Mouse (Mus musculus): ENCODE measurements around the gene Prps2. TPM values are rescaled to one million over a fixed set of nuclear protein-coding genes. Genes with fewer than 3 reads are reported as not detected.
"Not testable (repeated sequence)": the region's sequence is repeated elsewhere in the genome, so short reads cannot be mapped to it uniquely, and the experiment has no call there.

The Prps2 gene
- polyA plus RNA-seq (2014; fragmentation: Nextera tagmentation; extraction: Ambion mirVana), result 21.4 and 25.9 TPM in 2 replicates

DNA sequence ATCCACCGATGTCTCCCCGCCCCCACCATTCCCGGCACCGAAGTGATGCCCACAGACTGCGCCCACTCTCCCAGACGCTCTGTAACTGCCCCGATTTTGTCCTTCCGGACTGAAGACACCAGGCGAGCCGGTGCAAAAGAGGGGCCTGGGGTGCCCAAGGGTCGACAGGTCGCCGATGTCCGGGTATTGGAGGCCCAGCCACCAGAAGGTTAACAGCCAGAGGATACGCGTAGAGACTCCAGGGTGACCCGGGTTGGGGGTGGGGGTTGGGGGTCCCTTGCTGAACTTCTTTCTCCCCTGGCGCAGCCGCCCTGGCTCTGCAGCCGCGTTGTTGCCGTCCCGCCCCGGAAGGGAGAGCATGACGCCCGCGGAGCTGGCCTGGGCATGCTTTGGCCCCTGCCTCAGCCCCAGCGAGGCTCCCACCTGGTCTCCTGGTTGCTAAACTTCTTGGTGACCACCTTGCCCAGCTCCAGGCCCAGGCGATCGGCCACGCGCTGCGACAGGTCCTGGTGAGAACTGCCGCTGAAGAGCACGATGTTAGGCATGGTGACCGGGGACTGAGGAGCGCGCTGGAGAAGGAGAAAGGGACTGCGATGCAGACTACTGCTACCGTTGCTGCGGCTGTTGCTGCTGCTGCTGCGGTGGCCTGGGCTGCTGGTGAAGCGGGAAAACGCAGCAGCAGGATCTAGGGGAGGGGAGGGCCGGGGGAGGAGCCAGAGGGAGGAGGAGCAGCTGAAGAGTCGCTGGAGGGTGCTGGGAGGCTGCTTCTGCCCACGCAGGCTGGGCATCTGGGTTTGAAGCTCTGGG lies at the start of gene Prps2:
Prps2 (minus strand) TSS at position 703 of the 807 bp plus-strand sequence.
- Histone ChIP-seq H3K4me2 (ENCODE audit: low read depth, low read length, severe bottlenecking) (peak within 1 kb of the TSS; percentile 50), H3K36me3 (ENCODE audit: control insufficient read depth, insufficient read depth, low read length) (no peaks in the 10 kb centered on the region), H3K4me1 (replicated peaks; ENCODE audit: control insufficient read depth, insufficient read depth, low read length) (no peaks in the 10 kb centered on the region), H3K9me3 (ENCODE audit: control insufficient read depth, low read length) (no peaks in the 10 kb centered on the region), H3K27me3 (ENCODE audit: control insufficient read depth, insufficient read depth, low read length) (peaks cover 11% of the 10 kb centered on the region; the same call in 1 of the 2 replicates), H3K4me3 (ENCODE audit: low read depth, low read length) (peak within 1 kb of the TSS; percentile 49), H3K9ac (ENCODE audit: low read length) (peak within 1 kb of the TSS; percentile 66), H3K27ac (ENCODE audit: low read depth, low read length) (no peak within 1 kb of the TSS)
- 22% methylated on average over 42 of the region's 47 CpGs for WGBS
- DNase-seq (ENCODE audit: low spot score) (peak; percentile 78), ATAC-seq (replicated peaks; ENCODE audit: low FRiP score) (peak; percentile 93)

DNA sequence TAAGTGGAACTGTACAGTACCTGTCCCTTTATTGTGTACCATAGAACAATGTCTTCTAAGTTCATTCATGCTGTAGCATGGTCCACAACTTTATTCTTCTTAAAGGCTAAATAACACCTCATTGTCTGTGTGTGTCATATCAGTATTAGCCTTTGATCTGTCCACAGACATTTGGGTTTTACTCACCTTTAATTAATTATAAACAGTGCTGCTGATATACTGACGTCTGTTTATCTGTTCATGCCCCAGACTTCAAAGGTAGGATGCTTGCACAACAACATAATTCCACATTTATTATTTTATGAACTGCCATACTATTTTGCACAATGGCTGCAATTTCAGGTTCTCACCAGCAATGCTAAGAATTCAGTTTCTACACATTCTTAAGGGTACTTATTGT lies 35.1 kb upstream of the Prps2 start:
- WGBS, result 67% methylated on average over 1 of the region's 1 CpGs
- H3K27me3 ChIP-seq (ENCODE audit: control insufficient read depth, insufficient read depth, low read length), result no peaks in the 10 kb centered on the region; the same call in 1 of the 2 replicates

DNA sequence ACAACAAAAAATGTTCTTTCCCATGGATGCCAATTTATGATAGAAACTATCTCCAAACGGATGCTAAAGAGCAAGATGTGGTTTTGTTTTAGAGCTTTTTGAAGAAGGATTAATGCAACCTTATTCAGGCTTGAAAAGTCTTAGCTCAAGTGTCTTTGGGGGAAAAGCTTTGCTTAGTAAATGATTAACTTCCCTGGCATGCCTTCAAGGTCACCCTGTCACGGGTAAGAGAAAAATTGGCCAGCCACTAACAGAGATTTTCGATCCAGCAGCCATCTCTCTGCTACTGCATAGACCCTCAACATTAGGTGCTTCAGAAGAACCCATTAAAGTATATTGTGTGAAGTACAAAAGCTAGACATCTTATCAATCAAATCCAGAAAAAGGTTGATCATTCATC lies 12.4 kb upstream of the Prps2 start:
- Histone ChIP-seq H3K4me3 (ENCODE audit: low read depth, low read length) (no peak overlapping the region), H3K9ac (ENCODE audit: low read length) (no peak overlapping the region), H3K4me2 (ENCODE audit: low read depth, low read length, severe bottlenecking) (no peak overlapping the region), H3K9me3 (ENCODE audit: control insufficient read depth, low read length) (no peaks in the 10 kb centered on the region), H3K36me3 (ENCODE audit: control insufficient read depth, insufficient read depth, low read length) (no peaks in the 10 kb centered on the region), H3K27me3 (ENCODE audit: control insufficient read depth, insufficient read depth, low read length) (peaks cover 8% of the 10 kb centered on the region; the same call in 1 of the 2 replicates), H3K27ac (ENCODE audit: low read depth, low read length) (no peak overlapping the region), H3K4me1 (replicated peaks; ENCODE audit: control insufficient read depth, insufficient read depth, low read length) (no peaks in the 10 kb centered on the region)
- WGBS, result 66% methylated on average over 3 of the region's 3 CpGs
- ATAC-seq (replicated peaks; ENCODE audit: low FRiP score) (no peak), DNase-seq (ENCODE audit: low spot score) (no peak)

More for the DNA sequence above, 35.1 kb upstream of the Prps2 start:
- DNase-seq (ENCODE audit: low spot score), result no peak
- ATAC-seq (replicated peaks; ENCODE audit: low FRiP score), result no peak
- no peaks in the 10 kb centered on the region for H3K4me1 ChIP-seq (replicated peaks; ENCODE audit: control insufficient read depth, insufficient read depth, low read length)
- H3K9me3 ChIP-seq (ENCODE audit: control insufficient read depth, low read length), result no peaks in the 10 kb centered on the region
- no peak overlapping the region for H3K9ac ChIP-seq (ENCODE audit: low read length)
- no peak overlapping the region for H3K27ac ChIP-seq (ENCODE audit: low read depth, low read length)
- no peaks in the 10 kb centered on the region for H3K36me3 ChIP-seq (ENCODE audit: control insufficient read depth, insufficient read depth, low read length)
- H3K4me3 ChIP-seq (ENCODE audit: low read depth, low read length), result no peak overlapping the region
- H3K4me2 ChIP-seq (ENCODE audit: low read depth, low read length, severe bottlenecking), result no peak overlapping the region

DNA sequence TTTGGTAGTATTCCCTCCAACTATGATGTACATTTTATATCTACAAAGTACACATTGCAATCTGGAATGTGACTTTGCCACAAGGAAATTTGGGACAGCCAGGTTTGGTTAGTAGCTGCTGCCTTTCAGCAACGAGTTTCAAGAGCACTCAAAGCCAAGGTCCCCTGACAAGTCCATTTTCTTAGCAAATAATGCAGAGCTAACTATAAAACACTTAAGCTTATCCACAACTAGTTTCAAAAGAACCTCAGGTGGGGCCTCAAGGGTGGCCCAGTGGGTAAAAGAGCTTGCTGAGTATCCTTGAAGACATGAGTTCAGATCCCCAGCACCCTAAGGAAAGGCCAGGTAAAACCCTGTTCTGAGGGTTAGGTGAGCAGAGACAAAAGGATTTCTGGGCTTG lies 4.1 kb upstream of the Prps2 start:
- no peak for ATAC-seq (replicated peaks; ENCODE audit: low FRiP score)
- Histone ChIP-seq H3K9me3 (ENCODE audit: control insufficient read depth, low read length) (no peaks in the 10 kb centered on the region), H3K4me2 (ENCODE audit: low read depth, low read length, severe bottlenecking) (no peak overlapping the region), H3K27me3 (ENCODE audit: control insufficient read depth, insufficient read depth, low read length) (peaks cover 3% of the 10 kb centered on the region; the same call in 1 of the 2 replicates), H3K9ac (ENCODE audit: low read length) (no peak overlapping the region), H3K4me1 (replicated peaks; ENCODE audit: control insufficient read depth, insufficient read depth, low read length) (no peaks in the 10 kb centered on the region), H3K27ac (ENCODE audit: low read depth, low read length) (no peak overlapping the region), H3K4me3 (ENCODE audit: low read depth, low read length) (no peak overlapping the region), H3K36me3 (ENCODE audit: control insufficient read depth, insufficient read depth, low read length) (no peaks in the 10 kb centered on the region)
- no peak for DNase-seq (ENCODE audit: low spot score)
- 56% methylated on average over 1 of the region's 1 CpGs for WGBS

DNA sequence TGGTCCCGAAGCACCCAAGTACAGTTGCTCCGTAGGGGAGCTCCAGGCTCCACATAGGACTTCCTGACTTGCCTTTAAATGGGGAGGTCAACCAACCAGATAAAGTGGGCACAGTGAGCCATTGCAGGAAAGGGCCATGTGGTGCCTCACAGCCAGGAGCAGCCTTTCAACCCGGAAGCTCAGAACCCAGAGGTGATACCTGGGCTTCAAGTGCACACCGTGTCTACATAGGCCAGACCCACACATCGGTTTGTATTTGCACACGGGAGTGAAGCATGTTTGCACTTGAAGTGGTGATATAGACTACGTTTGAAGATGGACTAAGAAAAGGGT lies 271 bp upstream of the Prps2 start:
- Histone ChIP-seq H3K27me3 (ENCODE audit: control insufficient read depth, insufficient read depth, low read length) (peaks cover 11% of the 10 kb centered on the region; the same call in 1 of the 2 replicates), H3K4me2 (ENCODE audit: low read depth, low read length, severe bottlenecking) (peak overlapping the region; percentile 50), H3K4me1 (replicated peaks; ENCODE audit: control insufficient read depth, insufficient read depth, low read length) (no peaks in the 10 kb centered on the region), H3K9ac (ENCODE audit: low read length) (peak overlapping the region; percentile 66; the same call in 1 of the 2 replicates), H3K4me3 (ENCODE audit: low read depth, low read length) (peak overlapping the region; percentile 49; the same call in 1 of the 2 replicates), H3K27ac (ENCODE audit: low read depth, low read length) (no peak overlapping the region), H3K9me3 (ENCODE audit: control insufficient read depth, low read length) (no peaks in the 10 kb centered on the region), H3K36me3 (ENCODE audit: control insufficient read depth, insufficient read depth, low read length) (no peaks in the 10 kb centered on the region)
- ATAC-seq (replicated peaks; ENCODE audit: low FRiP score), result no peak
- no peak for DNase-seq (ENCODE audit: low spot score)
- 50% methylated on average over 7 of the region's 7 CpGs for WGBS

DNA sequence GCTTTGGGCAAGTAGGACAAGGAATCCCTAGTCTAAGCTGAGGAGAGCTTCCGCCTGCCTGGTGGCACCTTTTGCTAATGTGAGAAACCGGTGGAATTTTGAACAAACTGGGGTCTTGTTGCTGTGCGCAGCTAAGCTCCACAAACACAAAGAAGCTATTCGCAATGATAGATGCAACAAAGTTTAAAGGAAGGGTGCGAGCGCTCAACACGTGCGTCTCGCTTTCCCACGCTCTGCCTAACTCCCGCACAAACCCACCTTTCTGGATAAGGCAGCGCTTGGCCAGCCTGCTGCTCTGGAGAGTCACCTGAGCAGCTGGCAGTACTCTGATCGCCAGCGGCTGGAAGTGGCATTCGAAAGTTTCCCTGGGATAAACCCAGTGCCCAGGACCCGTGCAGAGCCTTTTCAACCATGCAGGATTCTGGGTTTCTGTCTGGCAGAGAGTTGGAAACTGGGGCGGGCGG lies 934 bp downstream of the Prps2 start:
- H3K4me1 ChIP-seq (replicated peaks; ENCODE audit: control insufficient read depth, insufficient read depth, low read length), result no peaks in the 10 kb centered on the region
- 12% methylated on average over 18 of the region's 18 CpGs for WGBS
- no peaks in the 10 kb centered on the region for H3K9me3 ChIP-seq (ENCODE audit: control insufficient read depth, low read length)
- H3K4me3 ChIP-seq (ENCODE audit: low read depth, low read length), result peak overlapping the region; percentile 49
- H3K36me3 ChIP-seq (ENCODE audit: control insufficient read depth, insufficient read depth, low read length), result no peaks in the 10 kb centered on the region
- ATAC-seq (replicated peaks; ENCODE audit: low FRiP score) (no peak; the same call in 1 of the 2 replicates), DNase-seq (ENCODE audit: low spot score) (peak; percentile 50)
- H3K9ac ChIP-seq (ENCODE audit: low read length), result peak overlapping the region; percentile 66
- peaks cover 11% of the 10 kb centered on the region; the same call in 1 of the 2 replicates for H3K27me3 ChIP-seq (ENCODE audit: control insufficient read depth, insufficient read depth, low read length)
- H3K4me2 ChIP-seq (ENCODE audit: low read depth, low read length, severe bottlenecking), result peak overlapping the region; percentile 50
- no peak overlapping the region for H3K27ac ChIP-seq (ENCODE audit: low read depth, low read length)

DNA sequence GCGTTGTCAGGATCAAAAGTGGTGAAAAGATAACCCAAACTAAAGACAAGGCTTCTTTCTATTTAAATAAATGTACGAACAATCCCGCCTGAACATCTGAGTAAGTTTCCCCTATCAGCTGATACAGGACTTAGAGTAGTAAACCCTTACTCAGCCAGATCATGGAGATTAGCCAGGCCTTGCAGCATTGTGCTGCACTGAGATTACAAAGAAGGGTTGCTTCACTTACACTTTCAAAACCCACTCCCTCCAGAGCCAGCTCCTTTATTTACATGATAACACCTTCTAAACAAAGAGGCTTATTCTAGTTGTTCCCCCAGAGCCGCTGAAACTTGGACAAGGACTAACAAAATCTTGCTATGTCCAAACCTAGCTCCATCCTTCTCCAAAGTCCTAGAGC lies 2.5 kb downstream of the Prps2 start:
- Histone ChIP-seq H3K4me2 (ENCODE audit: low read depth, low read length, severe bottlenecking) (no peak overlapping the region), H3K27ac (ENCODE audit: low read depth, low read length) (no peak overlapping the region), H3K4me3 (ENCODE audit: low read depth, low read length) (no peak overlapping the region), H3K9me3 (ENCODE audit: control insufficient read depth, low read length) (no peaks in the 10 kb centered on the region), H3K4me1 (replicated peaks; ENCODE audit: control insufficient read depth, insufficient read depth, low read length) (no peaks in the 10 kb centered on the region), H3K36me3 (ENCODE audit: control insufficient read depth, insufficient read depth, low read length) (no peaks in the 10 kb centered on the region), H3K27me3 (ENCODE audit: control insufficient read depth, insufficient read depth, low read length) (peaks cover 11% of the 10 kb centered on the region; the same call in 1 of the 2 replicates), H3K9ac (ENCODE audit: low read length) (no peak overlapping the region)
- ATAC-seq (replicated peaks; ENCODE audit: low FRiP score) (no peak), DNase-seq (ENCODE audit: low spot score) (no peak)
- WGBS, result 54% methylated on average over 4 of the region's 4 CpGs

DNA sequence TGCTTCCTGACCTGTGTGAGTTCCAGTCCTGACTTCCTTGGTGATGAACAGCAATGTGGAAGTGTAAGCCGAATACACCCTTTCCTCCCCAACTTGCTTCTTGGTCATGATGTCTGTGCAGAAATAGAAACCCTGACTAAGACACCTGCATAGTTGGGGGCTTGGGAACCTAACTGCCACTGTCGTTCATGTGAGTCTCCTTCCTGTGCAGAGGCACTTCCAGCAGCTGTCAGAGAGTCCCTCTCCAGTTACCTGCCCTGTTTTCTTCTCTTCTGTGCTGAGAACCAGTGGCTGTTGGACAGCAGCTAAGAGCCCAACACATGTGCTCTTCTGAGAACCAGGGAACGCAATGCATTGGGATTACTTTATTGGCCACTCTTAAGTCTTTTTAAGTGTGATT lies 21.3 kb downstream of the Prps2 start:
- not testable (repeated sequence) for H3K4me2 ChIP-seq (ENCODE audit: low read depth, low read length, severe bottlenecking); ATAC-seq (replicated peaks; ENCODE audit: low FRiP score); H3K4me1 ChIP-seq (replicated peaks; ENCODE audit: control insufficient read depth, insufficient read depth, low read length); DNase-seq (ENCODE audit: low spot score); H3K4me3 ChIP-seq (ENCODE audit: low read depth, low read length); H3K27ac ChIP-seq (ENCODE audit: low read depth, low read length); H3K36me3 ChIP-seq (ENCODE audit: control insufficient read depth, insufficient read depth, low read length); H3K9ac ChIP-seq (ENCODE audit: low read length); H3K9me3 ChIP-seq (ENCODE audit: control insufficient read depth, low read length); H3K27me3 ChIP-seq (ENCODE audit: control insufficient read depth, insufficient read depth, low read length)
- 83% methylated on average over 3 of the region's 3 CpGs for WGBS

All from forebrain, embryonic 11.5 days (tissue).